Mouse (Mus musculus): ENCODE results near the gene Eif5. TPM values are rescaled to one million over a fixed set of nuclear protein-coding genes. Genes with fewer than 3 reads are reported as not detected.
A peak's percentile ranks its signal among the peaks of the same experiment; 100 is the strongest.

Gene Eif5
- polyA plus RNA-seq, 1 experiment from 2014 or later = 657 TPM

DNA sequence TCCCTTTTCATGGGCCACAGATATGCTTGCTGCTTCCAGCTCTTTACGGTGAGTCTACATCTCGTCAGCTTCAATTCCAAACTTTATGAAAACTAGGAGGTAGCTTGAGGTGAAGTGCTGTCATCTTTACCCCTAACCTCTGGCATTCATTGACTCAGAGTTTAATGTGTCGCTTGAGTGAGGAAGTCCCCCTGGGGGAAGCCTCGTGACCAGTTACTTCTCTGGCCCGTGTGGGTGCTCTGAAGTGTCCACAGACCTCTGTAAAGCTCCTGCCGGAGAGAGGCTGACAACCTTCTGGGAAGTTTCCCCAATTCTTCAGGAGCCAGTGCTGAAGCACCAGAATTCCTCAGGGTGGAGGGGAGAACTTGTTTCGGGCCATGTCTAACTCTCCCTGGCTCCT lies 34.6 kb downstream of the Eif5 start:
- peaks cover 14% of the 10 kb centered on the region for H3K4me1 ChIP-seq
- H3K9me3 ChIP-seq = no peaks in the 10 kb centered on the region
- no peak overlapping the region for H3K27ac ChIP-seq
- H3K4me3 ChIP-seq = no peak overlapping the region
- no peaks in the 10 kb centered on the region for H3K27me3 ChIP-seq
- H3K9ac ChIP-seq = no peak overlapping the region
- H3K4me2 ChIP-seq (replicated peaks) = no peak overlapping the region
- no peaks in the 10 kb centered on the region for H3K36me3 ChIP-seq
- ATAC-seq (ENCODE audit: insufficient number of reproducible peaks, insufficient read depth, low FRiP score, low TSS enrichment) = no peak
- 76% methylated on average over 7 of the region's 7 CpGs for WGBS

DNA sequence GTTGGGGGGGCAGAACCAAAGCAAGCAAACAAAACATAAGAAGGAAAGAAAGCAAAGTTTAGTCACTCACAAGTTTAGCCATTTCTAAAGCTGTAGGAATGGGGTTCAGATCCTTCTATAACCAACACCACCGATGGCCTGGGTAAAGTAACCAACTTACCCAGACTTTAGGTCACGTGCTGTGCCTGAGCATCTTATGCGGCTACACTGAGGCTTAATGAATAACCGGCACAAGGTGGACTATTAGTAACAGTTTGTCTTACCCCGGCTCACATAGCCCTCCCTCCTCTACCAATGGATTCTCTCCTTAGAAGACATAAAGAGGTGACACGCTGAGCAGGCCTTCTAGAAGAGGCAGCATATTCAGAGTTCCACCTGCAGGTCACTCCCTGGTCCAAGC lies 35.5 kb downstream of the Eif5 start:
- Histone ChIP-seq H3K4me2 (replicated peaks) (peak overlapping the region; percentile 87), H3K9ac (peak overlapping the region; percentile 99), H3K9me3 (no peaks in the 10 kb centered on the region), H3K4me1 (peaks cover 14% of the 10 kb centered on the region), H3K27me3 (no peaks in the 10 kb centered on the region), H3K4me3 (peak overlapping the region; percentile 100), H3K36me3 (no peaks in the 10 kb centered on the region), H3K27ac (no peak overlapping the region)
- no peak for ATAC-seq (ENCODE audit: insufficient number of reproducible peaks, insufficient read depth, low FRiP score, low TSS enrichment)
- 35% methylated on average over 6 of the region's 6 CpGs for WGBS

DNA sequence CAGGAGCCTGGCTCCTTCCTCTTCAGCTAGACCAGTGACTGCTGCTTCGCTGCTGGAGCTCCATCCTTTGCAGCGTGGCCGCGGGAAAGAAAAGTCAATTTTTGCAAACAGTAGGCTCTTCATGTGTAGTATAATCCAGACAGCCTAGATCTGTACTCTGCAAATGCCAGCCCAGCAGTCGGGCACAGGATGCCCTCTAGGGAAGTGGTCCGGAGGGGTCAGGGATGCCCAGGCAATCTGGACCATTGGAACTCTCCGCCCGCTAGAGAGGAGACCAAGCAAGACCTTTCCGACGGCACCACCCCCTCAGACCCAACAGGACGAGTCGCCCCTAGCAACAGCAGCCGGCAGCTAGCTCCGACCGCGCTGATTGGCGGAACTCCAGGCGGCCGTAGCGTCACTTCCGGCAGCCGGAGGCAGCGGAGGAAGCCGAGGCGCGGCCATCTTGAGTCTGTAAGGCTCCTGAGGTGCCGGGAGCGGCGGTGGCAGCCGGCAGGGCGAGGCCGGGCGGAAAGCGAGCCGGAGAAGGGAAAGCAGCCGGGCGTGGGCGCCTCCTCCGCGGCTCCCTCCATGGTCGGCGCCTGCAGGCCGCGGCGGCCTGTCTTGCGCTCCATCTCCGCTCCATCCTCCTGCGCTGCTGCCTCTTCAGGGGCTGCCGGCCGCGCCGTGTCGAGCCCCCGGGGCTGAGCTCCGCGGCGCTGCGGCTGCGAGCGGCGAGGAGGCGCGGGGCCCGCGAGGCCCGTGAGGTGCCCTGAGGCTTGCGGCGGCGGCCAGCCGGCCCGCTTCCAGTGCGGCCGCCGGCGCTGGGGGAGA lies 36.5 kb downstream of the Eif5 start, which contains the start of gene Mark3:
TSS of gene Mark3 (plus strand) at position 450 of the 813 bp plus-strand sequence.
- Histone ChIP-seq H3K9me3 (no peaks in the 10 kb centered on the region), H3K27me3 (no peaks in the 10 kb centered on the region), H3K4me2 (replicated peaks) (peak within 1 kb of the TSS; percentile 87), H3K9ac (peak within 1 kb of the TSS; percentile 99), H3K27ac (peak within 1 kb of the TSS; percentile 95), H3K36me3 (no peaks in the 10 kb centered on the region), H3K4me3 (peak within 1 kb of the TSS; percentile 100), H3K4me1 (peaks cover 14% of the 10 kb centered on the region)
- WGBS = under 1% methylated on average over 73 of the region's 75 CpGs
- ATAC-seq (ENCODE audit: insufficient number of reproducible peaks, insufficient read depth, low FRiP score, low TSS enrichment) = peak; percentile 99

DNA sequence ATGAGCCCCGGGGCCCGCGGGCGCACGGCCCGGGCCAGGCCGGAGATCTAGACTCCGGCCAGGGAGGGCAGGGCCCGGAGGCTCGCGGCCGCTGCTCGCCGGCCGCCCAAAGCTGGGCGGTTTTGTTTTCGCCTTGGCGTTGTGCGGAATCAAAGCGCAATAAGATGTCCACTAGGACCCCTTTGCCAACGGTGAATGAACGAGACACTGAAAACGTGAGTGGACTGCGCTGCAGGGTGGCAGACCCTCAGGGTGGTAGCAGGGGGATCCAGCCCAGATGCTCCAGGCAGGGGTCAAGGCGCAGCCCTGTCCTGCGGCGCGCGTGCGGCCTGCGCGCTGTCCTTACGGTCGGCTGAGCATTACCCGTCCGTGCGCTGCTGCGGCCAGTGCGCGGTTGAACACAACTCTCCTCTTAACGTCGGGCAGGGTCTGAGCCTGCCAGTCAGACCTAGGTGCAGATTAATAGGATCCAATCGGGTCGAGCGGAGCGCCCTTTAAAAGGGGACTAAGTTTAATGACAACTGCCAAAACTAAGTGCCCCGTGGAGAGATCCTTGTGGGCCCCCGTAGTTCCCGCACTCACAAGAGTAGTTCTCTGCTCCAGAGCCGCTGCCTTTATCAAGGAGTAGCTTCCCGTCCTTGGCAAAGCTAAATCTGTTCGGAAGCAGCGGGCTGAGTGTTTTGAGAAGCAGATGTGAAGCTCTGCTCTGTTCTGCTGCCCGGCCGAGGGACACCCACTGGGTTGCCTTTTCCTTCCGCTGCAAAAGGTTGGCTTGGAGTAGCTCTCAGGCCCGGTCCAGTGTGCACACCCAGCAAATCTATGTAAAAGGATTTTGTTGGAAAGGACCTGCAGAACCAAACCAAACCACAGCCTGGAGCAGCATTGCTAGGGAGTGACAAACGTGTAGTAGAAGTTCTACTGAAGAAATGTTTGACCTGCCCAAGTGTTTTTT lies 37.3 kb downstream of the Eif5 start:
- Histone ChIP-seq H3K9me3 (no peaks in the 10 kb centered on the region), H3K4me1 (peaks cover 14% of the 10 kb centered on the region), H3K27me3 (no peaks in the 10 kb centered on the region), H3K27ac (peak overlapping the region; percentile 95), H3K36me3 (no peaks in the 10 kb centered on the region), H3K4me2 (replicated peaks) (peak overlapping the region; percentile 87), H3K4me3 (peak overlapping the region; percentile 100), H3K9ac (peak overlapping the region; percentile 99)
- under 1% methylated on average over 58 of the region's 58 CpGs for WGBS
- ATAC-seq (ENCODE audit: insufficient number of reproducible peaks, insufficient read depth, low FRiP score, low TSS enrichment) = peak; percentile 65

DNA sequence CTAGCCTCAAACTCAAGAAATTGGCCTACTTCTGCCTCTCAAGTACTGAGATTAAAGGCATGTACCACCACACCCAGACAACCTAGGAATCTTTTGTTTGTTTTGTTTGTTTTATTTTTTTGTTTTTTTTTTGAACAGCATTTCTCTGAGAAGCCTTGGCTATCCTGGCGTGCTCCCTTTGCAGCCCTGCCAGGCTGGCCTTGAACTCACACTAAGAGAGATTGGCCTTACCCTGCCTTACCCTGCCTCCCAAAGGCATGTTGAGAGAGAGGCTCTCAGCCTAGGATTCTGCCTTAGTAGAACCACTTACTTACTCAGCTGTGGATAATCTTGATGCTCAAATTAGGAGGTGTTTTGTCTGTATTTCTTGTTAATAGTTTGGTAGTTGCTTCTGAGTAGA lies 45.2 kb downstream of the Eif5 start:
- H3K4me1 ChIP-seq = no peaks in the 10 kb centered on the region
- H3K9ac ChIP-seq = no peak overlapping the region
- H3K27ac ChIP-seq = no peak overlapping the region
- H3K36me3 ChIP-seq = no peaks in the 10 kb centered on the region
- ATAC-seq (ENCODE audit: insufficient number of reproducible peaks, insufficient read depth, low FRiP score, low TSS enrichment) = no peak
- H3K4me3 ChIP-seq = no peak overlapping the region
- H3K27me3 ChIP-seq = no peaks in the 10 kb centered on the region
- H3K4me2 ChIP-seq (replicated peaks) = no peak overlapping the region
- H3K9me3 ChIP-seq = no peaks in the 10 kb centered on the region
- WGBS = 83% methylated on average over 1 of the region's 1 CpGs

DNA sequence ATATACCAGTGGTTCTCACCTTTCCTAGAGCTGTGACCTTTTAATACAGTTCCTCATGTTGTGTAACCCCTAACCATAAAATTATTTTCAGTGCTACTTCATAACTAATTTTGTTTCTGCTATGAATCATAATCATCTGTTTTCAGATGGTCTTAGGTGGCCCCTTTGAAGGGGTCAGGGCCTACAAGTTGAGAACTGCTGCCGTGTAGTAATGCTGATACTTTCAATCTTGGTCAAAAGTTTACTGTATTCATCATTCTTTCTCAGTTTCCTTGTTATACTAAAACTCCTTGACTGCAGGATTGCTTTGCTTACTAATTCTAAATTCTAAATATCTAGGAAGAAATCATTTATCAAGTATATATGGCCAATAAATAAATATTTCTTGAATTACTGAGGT lies 46.6 kb downstream of the Eif5 start:
- 79% methylated on average over 1 of the region's 1 CpGs for WGBS
- Histone ChIP-seq H3K4me3 (no peak overlapping the region), H3K27me3 (no peaks in the 10 kb centered on the region), H3K36me3 (no peaks in the 10 kb centered on the region), H3K4me2 (replicated peaks) (no peak overlapping the region), H3K9me3 (no peaks in the 10 kb centered on the region), H3K27ac (no peak overlapping the region), H3K4me1 (no peaks in the 10 kb centered on the region), H3K9ac (no peak overlapping the region)
- ATAC-seq (ENCODE audit: insufficient number of reproducible peaks, insufficient read depth, low FRiP score, low TSS enrichment) = no peak

DNA sequence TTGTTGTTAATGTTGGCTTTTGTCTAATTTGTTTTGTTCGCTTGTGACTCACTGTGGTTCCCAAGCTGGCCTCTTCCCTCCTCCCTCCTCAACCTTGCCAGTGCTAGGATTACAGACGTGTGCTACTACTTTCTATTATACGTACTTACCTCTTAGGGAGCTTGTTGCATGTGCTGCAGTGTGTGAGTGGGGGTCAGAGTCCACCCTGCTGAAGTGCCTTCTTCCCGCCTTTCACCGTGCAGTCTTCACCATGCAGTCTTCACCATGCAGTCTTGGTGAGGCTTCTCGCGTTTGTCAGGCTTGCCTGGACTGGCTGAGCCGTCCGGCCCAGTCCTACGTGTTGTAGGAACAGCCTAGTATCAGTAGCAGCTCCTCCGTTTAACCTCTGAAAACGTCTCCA lies 49.4 kb downstream of the Eif5 start:
- Histone ChIP-seq H3K9me3 (no peaks in the 10 kb centered on the region), H3K4me2 (replicated peaks) (no peak overlapping the region), H3K4me1 (no peaks in the 10 kb centered on the region), H3K27ac (no peak overlapping the region), H3K36me3 (peaks cover under 1% of the 10 kb centered on the region; the same call in 1 of the 2 replicates), H3K9ac (no peak overlapping the region), H3K4me3 (no peak overlapping the region), H3K27me3 (no peaks in the 10 kb centered on the region)
- WGBS = 82% methylated on average over 12 of the region's 12 CpGs
- no peak for ATAC-seq (ENCODE audit: insufficient number of reproducible peaks, insufficient read depth, low FRiP score, low TSS enrichment)

DNA sequence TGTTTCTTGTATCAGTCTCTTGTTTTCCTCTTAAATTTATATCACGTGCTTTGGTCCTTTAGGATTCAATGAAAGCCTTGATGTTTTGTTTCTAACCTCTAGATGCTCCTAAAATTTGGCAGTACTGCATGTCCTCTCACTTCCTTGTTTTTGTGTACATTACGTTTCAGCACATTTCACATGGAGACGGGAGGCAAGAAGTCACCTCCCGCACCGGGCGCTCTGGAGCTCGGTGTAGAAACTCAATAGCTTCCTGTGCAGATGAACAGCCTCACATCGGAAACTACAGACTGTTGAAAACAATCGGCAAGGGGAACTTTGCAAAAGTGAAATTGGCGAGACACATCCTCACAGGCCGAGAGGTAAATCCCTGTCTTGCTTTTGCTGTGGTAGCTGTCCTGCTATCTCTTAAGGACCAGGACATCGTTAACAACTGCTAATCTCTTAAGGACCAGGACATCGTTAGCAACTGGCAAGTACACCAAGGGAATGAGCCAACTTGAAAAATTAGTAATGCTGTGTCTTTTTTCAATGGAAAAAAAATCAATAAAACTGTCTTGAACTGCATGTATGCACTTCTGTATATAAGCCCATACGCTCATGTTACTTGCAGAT lies 54.7 kb downstream of the Eif5 start:
- Histone ChIP-seq H3K27me3 (no peaks in the 10 kb centered on the region), H3K4me1 (no peaks in the 10 kb centered on the region), H3K36me3 (peaks cover 38% of the 10 kb centered on the region), H3K9me3 (no peaks in the 10 kb centered on the region), H3K4me2 (replicated peaks) (no peak overlapping the region), H3K9ac (no peak overlapping the region), H3K4me3 (no peak overlapping the region), H3K27ac (no peak overlapping the region)
- WGBS = 88% methylated on average over 14 of the region's 14 CpGs
- ATAC-seq (ENCODE audit: insufficient number of reproducible peaks, insufficient read depth, low FRiP score, low TSS enrichment) = no peak

DNA sequence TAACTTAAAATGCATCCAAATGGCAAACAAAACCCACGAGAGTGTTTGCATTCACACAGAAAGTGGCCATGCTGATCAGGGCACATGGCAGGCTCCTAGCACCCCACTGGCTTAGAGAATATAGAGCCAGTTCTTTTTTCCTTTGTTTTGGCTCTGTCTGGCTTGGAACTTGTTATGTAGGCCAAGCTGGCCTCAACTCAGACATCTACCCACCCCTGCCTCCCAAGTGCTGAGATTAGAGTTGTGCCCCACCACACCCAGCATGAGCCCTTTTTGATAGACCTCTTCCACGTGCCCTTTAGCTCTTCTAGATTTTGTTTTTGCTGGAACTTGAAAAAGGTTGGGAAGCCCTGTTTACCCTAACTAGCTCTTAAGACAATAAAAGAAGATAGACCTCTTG lies 56.0 kb downstream of the Eif5 start:
- H3K36me3 ChIP-seq = peaks cover 49% of the 10 kb centered on the region
- no peaks in the 10 kb centered on the region for H3K4me1 ChIP-seq
- H3K27ac ChIP-seq = no peak overlapping the region
- no peak for ATAC-seq (ENCODE audit: insufficient number of reproducible peaks, insufficient read depth, low FRiP score, low TSS enrichment)
- no peak overlapping the region for H3K9ac ChIP-seq
- H3K4me2 ChIP-seq (replicated peaks) = no peak overlapping the region
- WGBS = 94% methylated on average over 2 of the region's 2 CpGs
- no peaks in the 10 kb centered on the region for H3K27me3 ChIP-seq
- H3K9me3 ChIP-seq = no peaks in the 10 kb centered on the region
- no peak overlapping the region for H3K4me3 ChIP-seq

All from embryonic facial prominence, embryonic 12.5 days (tissue).